Mouse (Mus musculus) activated CD4-positive, CD25-positive, alpha-beta regulatory T cell, adult 9 weeks (primary cell): ENCODE results near the gene Fscn1. TPM values are rescaled to one million over a fixed set of nuclear protein-coding genes. Genes with fewer than 3 reads are reported as not detected.

Experiments used
- polyA plus RNA-seq: library from polyadenylated mRNA; unstranded; fragments of 100-300 nt; shearing (Covaris generic); gene quantifications from one replicate; pipeline ENCODE4 v1.2.1, GENCODE M21; 2017

Gene Fscn1
- polyA plus RNA-seq = not detected

GRCm38 (mm10) chr5:142959576-142960556, at the start of gene Fscn1:
Gene Fscn1, plus strand, starts transcription at chr5:142960343.

Other genes with a start within 250 kb of the Fscn1 start
- 16.5 TPM for gene Tnrc18, start 142.7 kb upstream of the Fscn1 start, polyA plus RNA-seq
- 5.7 TPM for gene Fbxl18, start 64.9 kb upstream of the Fscn1 start, polyA plus RNA-seq
- gene Actb, start 53.6 kb upstream of the Fscn1 start, polyA plus RNA-seq = 4,856 TPM
- 58.3 TPM for gene Rnf216, start 152.7 kb downstream of the Fscn1 start, polyA plus RNA-seq
- gene Olfr718-ps1, start 187.2 kb downstream of the Fscn1 start, polyA plus RNA-seq = 0.07 TPM
- 16.5 TPM for gene Rbak, start 220.4 kb downstream of the Fscn1 start, polyA plus RNA-seq
- not detected for gene Spdye4b, start 220.7 kb downstream of the Fscn1 start, polyA plus RNA-seq